Mouse (Mus musculus) midbrain, postnatal 0 days (tissue): ENCODE results near the gene Rab3gap2. TPM values are rescaled to one million over a fixed set of nuclear protein-coding genes. Genes with fewer than 3 reads are reported as not detected.

Source experiments
- ATAC-seq: fragments of 200-750 bp; cut with Nextera tagmentation; 2 replicates; pipeline ENCODE4 v1.8.0; 2017; ENCODE audit warnings: moderate number of reproducible peaks, mild to moderate bottlenecking, moderate TSS enrichment, moderate library complexity; ENCODE audit not compliant: low FRiP score
- DNase-seq: peaks from one replicate; pipeline ENCODE4 v3.0.0-alpha.2; 2015; ENCODE audit warnings: low spot score
- H3K27ac ChIP-seq: fragments of 300-500 bp; sonication (generic); 2 replicates; pipeline ENCODE4 v1.5.1; 2014; ENCODE audit warnings: low read depth, mild to moderate bottlenecking, low read length, mixed read lengths
- H3K27me3 ChIP-seq: fragments of 300-500 bp; sonication (generic); 2 replicates; pipeline ENCODE4 v1.6.1; 2014; ENCODE audit warnings: low read length, control low read depth, mixed read lengths; ENCODE audit not compliant: insufficient read depth
- H3K36me3 ChIP-seq: fragments of 300-500 bp; sonication (generic); 2 replicates; pipeline ENCODE4 v1.6.1; 2014; ENCODE audit warnings: low read length, control low read depth, mixed read lengths; ENCODE audit not compliant: insufficient read depth
- H3K4me1 ChIP-seq: fragments of 300-500 bp; sonication (generic); 2 replicates; pipeline ENCODE4 v1.6.1; 2014; ENCODE audit warnings: mild to moderate bottlenecking, control low read depth, antibody characterized with exemption, low read length, mixed read lengths; ENCODE audit not compliant: insufficient read depth
- H3K4me2 ChIP-seq: fragments of 300-500 bp; sonication (generic); 2 replicates; pipeline ENCODE4 v1.6.1; 2014; ENCODE audit warnings: low read depth, mild to moderate bottlenecking, low read length, mixed read lengths; ENCODE audit not compliant: poor library complexity, severe bottlenecking
- H3K4me3 ChIP-seq: fragments of 300-500 bp; sonication (generic); 2 replicates; pipeline ENCODE4 v1.5.1; 2014; ENCODE audit warnings: low read depth, mild to moderate bottlenecking, low read length, moderate library complexity
- H3K9ac ChIP-seq: fragments of 300-500 bp; sonication (generic); replicated peaks from 2 replicates; pipeline ENCODE4 v1.6.1; 2014; ENCODE audit warnings: mild to moderate bottlenecking, low read length, moderate library complexity, mixed read lengths; ENCODE audit not compliant: poor library complexity, severe bottlenecking
- H3K9me3 ChIP-seq: fragments of 300-500 bp; sonication (generic); 2 replicates; pipeline ENCODE4 v1.6.1; 2016; ENCODE audit warnings: low read length, control low read depth
- CTCF ChIP-seq: IDR thresholded peaks from 2 replicates; pipeline ENCODE4 v1.5.1; 2016; ENCODE audit warnings: antibody characterized with exemption, mild to moderate bottlenecking
- WGBS: fragments of 180-500 bp; shearing (Covaris S2); extraction: QIAGEN DNeasy Blood & Tissue Kit; methylation state at CpG from one replicate; pipeline ENCODE4 v1.1.7; 2014; 5-methylcytosine and 5-hydroxymethylcytosine counted together
- polyA plus RNA-seq: library from polyadenylated mRNA; unstranded; fragments of >200 nt; fragmentation: Nextera tagmentation; extraction: Ambion mirVana; gene quantifications from 2 replicates; pipeline ENCODE4 v1.2.1, GENCODE M21; 2015
- total RNA-seq: library from RNA; depleted of rRNA; stranded (reverse); fragments of >200 nt; gene quantifications from 2 replicates; pipeline ENCODE4 v1.2.3, GENCODE M21; 2014

Rab3gap2 gene
- total and polyA plus RNA-seq, 2 experiments from 2014 or later = 20.2 to 29.8 TPM

GRCm38 (mm10) chr1:185187135-185187785 is 16.7 kb upstream of the Rab3gap2 start:
- peaks cover 7% of the 10 kb centered on the region for H3K4me1 ChIP-seq
- H3K4me2 ChIP-seq = no peak overlapping the region
- H3K9ac ChIP-seq = no peak overlapping the region
- peak; percentile 92 for TF ChIP-seq CTCF
- no peaks in the 10 kb centered on the region for H3K9me3 ChIP-seq
- H3K27me3 ChIP-seq = no peaks in the 10 kb centered on the region
- H3K27ac ChIP-seq = no peak overlapping the region
- 64% methylated on average over 13 of the region's 13 CpGs for WGBS
- H3K36me3 ChIP-seq = no peaks in the 10 kb centered on the region
- ATAC-seq (peak; percentile 58; the same call in 1 of the 2 replicates), DNase-seq (peak; percentile 81)
- no peak overlapping the region for H3K4me3 ChIP-seq

GRCm38 (mm10) chr1:185189901-185190300 is 14.0 kb upstream of the Rab3gap2 start:
- ATAC-seq = no peak
- Histone ChIP-seq H3K27me3 (no peaks in the 10 kb centered on the region), H3K4me1 (peaks cover 5% of the 10 kb centered on the region), H3K9ac (no peak overlapping the region), H3K27ac (no peak overlapping the region), H3K36me3 (no peaks in the 10 kb centered on the region), H3K4me2 (no peak overlapping the region), H3K9me3 (no peaks in the 10 kb centered on the region), H3K4me3 (no peak overlapping the region)
- DNase-seq = no peak
- 90% methylated on average over 9 of the region's 9 CpGs for WGBS
- no peak for TF ChIP-seq CTCF

- no peaks in the 10 kb centered on the region for H3K36me3 ChIP-seq
- H3K27ac ChIP-seq = no peak overlapping the region
- no peak for TF ChIP-seq CTCF
- DNase-seq (no peak), ATAC-seq (no peak)
- no peak overlapping the region for H3K4me3 ChIP-seq
- H3K4me1 ChIP-seq = no peaks in the 10 kb centered on the region
- WGBS = 83% methylated on average over 8 of the region's 8 CpGs
- no peak overlapping the region for H3K9ac ChIP-seq
- no peaks in the 10 kb centered on the region for H3K27me3 ChIP-seq
- H3K9me3 ChIP-seq = no peaks in the 10 kb centered on the region
- no peak overlapping the region for H3K4me2 ChIP-seq
Observed at GRCm38 (mm10) chr1:185192087-185192486, 11.8 kb upstream of the Rab3gap2 start.

- peak; percentile 60; the same call in 1 of the 2 replicates for ATAC-seq
- DNase-seq = peak; percentile 82
- Histone ChIP-seq H3K4me2 (peak overlapping the region; percentile 29; the same call in 1 of the 2 replicates), H3K4me3 (no peak overlapping the region), H3K27ac (no peak overlapping the region), H3K4me1 (no peaks in the 10 kb centered on the region), H3K27me3 (no peaks in the 10 kb centered on the region), H3K9ac (no peak overlapping the region), H3K9me3 (no peaks in the 10 kb centered on the region), H3K36me3 (no peaks in the 10 kb centered on the region)
- peak; percentile 96 for TF ChIP-seq CTCF
- 9% methylated on average over 10 of the region's 10 CpGs for WGBS
Observed at GRCm38 (mm10) chr1:185193509-185193908, 10.4 kb upstream of the Rab3gap2 start.

- no peak for TF ChIP-seq CTCF
- H3K4me2 ChIP-seq = no peak overlapping the region
- H3K9ac ChIP-seq = no peak overlapping the region
- H3K36me3 ChIP-seq = no peaks in the 10 kb centered on the region
- 81% methylated on average over 3 of the region's 3 CpGs for WGBS
- H3K27me3 ChIP-seq = no peaks in the 10 kb centered on the region
- no peaks in the 10 kb centered on the region for H3K4me1 ChIP-seq
- no peak overlapping the region for H3K27ac ChIP-seq
- no peak overlapping the region for H3K4me3 ChIP-seq
- DNase-seq (no peak), ATAC-seq (no peak)
- H3K9me3 ChIP-seq = no peaks in the 10 kb centered on the region
Observed at GRCm38 (mm10) chr1:185196323-185196722, 7.6 kb upstream of the Rab3gap2 start.

- no peak overlapping the region for H3K4me3 ChIP-seq
- H3K27ac ChIP-seq = peak overlapping the region; percentile 51; the same call in 1 of the 2 replicates
- no peak overlapping the region for H3K9ac ChIP-seq
- H3K4me2 ChIP-seq = no peak overlapping the region
- 27% methylated on average over 22 of the region's 22 CpGs for WGBS
- H3K4me1 ChIP-seq = peaks cover 8% of the 10 kb centered on the region
- ATAC-seq (peak; percentile 28; the same call in 1 of the 2 replicates), DNase-seq (peak; percentile 73)
- no peak for TF ChIP-seq CTCF
- no peaks in the 10 kb centered on the region for H3K36me3 ChIP-seq
- no peaks in the 10 kb centered on the region for H3K27me3 ChIP-seq
- H3K9me3 ChIP-seq = no peaks in the 10 kb centered on the region
Observed at GRCm38 (mm10) chr1:185200571-185201395, 3.1 kb upstream of the Rab3gap2 start.
